Mouse (Mus musculus): ENCODE results near the gene 1600012H06Rik.
"Not testable (repeated sequence)": the region's sequence is repeated elsewhere in the genome, so short reads cannot be mapped to it uniquely, and the experiment has no call there.

Gene 1600012H06Rik

GRCm38 (mm10) chr17:14943009-14943728 lies at the start of gene 1600012H06Rik, which contains the start of gene Wdr27:
Gene 1600012H06Rik (plus strand): TSS chr17:14943184.
Gene Wdr27 (minus strand): TSS chr17:14943158.
- peak; percentile 97 for DNase-seq (ENCODE audit: low spot score)

DNA sequence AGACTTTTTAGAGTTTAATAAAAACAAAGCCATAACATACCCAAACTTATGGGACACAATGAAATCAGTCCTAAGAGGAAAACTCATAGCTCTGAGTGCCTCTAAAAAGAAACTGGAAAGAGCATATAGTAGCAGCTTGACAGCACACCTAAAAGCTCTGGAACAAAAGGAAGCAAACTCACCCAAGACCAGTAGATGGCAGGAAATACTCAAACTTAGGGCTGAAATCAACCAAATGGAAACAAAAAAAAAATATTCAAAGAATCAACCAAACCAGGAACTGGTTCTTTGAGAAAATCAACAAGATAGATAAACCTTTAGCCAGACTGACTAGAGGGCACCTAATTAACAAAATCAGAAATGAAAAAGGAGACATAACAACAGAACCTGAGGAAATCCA lies 47.9 kb upstream of the 1600012H06Rik start:
- not testable (repeated sequence) for DNase-seq (ENCODE audit: low spot score)

- no peak for DNase-seq (ENCODE audit: low spot score)
These were observed 44.0 kb upstream of the 1600012H06Rik start for GRCm38 (mm10) chr17:14898972-14899371.

- DNase-seq (ENCODE audit: low spot score): no peak
These were observed 39.8 kb upstream of the 1600012H06Rik start for GRCm38 (mm10) chr17:14903212-14903611.

DNA sequence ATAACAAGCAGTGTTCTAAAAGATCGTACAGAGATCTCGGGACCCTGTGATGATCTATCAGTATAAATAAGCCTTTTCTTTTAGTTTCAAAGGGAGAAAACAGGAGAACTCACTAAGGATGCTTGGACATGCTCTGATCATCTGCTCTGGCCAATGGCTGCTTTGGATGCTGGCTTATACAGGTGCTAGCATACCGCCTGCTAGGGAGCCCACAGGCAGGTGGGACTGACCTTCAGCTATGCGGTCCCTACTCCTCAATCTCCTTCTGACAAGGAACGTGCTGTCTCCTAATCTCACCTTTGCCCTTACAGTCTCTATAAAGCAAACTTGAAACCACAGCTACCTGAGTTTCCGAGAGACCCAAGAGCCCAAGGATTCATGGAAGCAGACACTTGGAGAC lies 38.8 kb upstream of the 1600012H06Rik start:
- DNase-seq (ENCODE audit: low spot score): no peak

DNA sequence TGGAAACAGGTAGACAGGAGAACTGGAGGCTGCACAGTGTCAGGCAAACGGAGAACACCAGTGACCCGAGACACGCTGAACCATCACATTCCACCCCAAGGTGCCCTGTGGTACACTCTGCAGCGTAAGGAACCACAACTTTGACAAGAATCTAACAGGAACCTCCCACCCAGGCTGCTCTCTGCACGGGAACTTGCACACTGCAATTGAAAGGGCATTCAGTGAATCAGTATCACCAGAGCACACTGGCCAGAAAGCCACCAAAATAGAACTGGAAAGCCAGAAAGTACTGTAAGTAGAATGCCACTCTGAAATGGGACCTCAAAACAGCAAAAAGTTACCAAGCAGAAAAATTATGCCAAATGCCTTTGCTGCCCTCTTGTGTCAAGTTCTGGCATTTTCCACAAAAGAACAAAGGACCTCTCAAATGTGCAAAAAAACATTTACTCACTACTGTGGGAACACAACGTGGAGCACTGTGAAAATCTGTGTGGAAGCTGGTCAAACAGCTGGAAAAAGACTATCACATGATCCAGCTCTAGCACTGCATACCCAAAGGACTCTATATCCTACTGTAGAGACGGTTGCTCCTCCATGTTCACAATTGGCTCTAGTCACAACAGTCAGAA lies 38.2 kb upstream of the 1600012H06Rik start:
- DNase-seq (ENCODE audit: low spot score): peak; percentile 31

- DNase-seq (ENCODE audit: low spot score): peak; percentile 23
These were observed 36.4 kb upstream of the 1600012H06Rik start for GRCm38 (mm10) chr17:14906611-14907010.

DNA sequence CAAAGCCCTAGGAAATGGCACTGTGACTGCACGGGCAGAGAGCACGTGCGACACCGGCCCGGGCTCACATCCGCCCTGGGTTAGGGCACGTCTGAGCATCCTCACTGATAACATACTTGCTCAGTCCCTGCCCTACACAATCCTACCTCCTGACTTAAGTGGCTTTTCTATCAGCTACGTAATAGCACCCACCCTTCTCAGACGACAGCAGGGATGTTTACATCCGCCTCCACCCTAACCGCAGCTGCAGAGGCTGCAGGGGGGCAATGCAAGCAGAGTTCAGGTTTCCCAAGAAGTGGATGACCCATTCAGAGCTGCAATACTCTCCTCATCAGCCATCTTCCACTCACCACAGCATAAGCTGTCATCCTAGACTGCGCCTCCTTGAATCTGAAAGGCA lies 35.8 kb upstream of the 1600012H06Rik start:
- DNase-seq (ENCODE audit: low spot score): no peak

DNA sequence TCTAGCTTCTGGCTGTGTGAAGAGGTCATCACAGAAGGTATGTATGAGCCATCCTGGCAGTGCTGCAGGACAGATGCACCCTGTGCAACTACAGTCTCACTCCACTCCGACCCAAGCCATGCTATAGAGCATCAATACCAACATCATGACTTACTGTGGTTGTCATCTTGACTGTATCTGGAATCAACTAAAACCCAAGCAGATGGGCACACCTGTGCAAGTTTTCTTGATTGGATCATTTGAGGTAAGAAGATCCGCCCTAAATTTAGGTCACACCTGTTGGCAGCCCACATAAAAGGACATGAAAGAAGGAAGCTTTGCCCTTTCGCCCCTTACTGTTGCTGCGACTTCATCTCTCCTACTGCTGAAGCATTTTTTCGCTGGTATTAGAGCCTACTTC lies 33.7 kb upstream of the 1600012H06Rik start:
- no peak for DNase-seq (ENCODE audit: low spot score)

DNA sequence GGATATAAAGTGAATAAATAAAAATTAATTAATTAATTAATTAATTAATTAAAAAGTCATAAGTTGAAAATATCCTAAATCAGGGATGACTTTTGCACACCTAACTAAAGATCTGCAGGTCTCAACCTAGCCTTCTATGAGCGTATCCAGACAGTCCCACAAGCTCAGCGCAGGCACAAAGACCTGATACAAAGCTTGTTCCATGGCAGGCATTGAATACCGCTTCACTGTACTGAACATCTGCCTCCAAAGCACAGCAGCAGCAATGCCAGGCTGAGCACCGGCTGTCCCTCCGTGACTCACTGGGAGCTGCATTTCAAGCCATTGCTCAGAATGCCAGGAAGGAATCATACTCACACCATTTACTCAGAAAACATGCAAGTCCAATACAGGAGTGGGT lies 32.2 kb upstream of the 1600012H06Rik start:
- no peak for DNase-seq (ENCODE audit: low spot score)

GRCm38 (mm10) chr17:14912420-14912819 lies 30.6 kb upstream of the 1600012H06Rik start:
- DNase-seq (ENCODE audit: low spot score): no peak

GRCm38 (mm10) chr17:14912981-14913380 lies 30.0 kb upstream of the 1600012H06Rik start:
- DNase-seq (ENCODE audit: low spot score): no peak

- no peak for DNase-seq (ENCODE audit: low spot score)
These were observed 28.6 kb upstream of the 1600012H06Rik start for GRCm38 (mm10) chr17:14914401-14914800.

DNA sequence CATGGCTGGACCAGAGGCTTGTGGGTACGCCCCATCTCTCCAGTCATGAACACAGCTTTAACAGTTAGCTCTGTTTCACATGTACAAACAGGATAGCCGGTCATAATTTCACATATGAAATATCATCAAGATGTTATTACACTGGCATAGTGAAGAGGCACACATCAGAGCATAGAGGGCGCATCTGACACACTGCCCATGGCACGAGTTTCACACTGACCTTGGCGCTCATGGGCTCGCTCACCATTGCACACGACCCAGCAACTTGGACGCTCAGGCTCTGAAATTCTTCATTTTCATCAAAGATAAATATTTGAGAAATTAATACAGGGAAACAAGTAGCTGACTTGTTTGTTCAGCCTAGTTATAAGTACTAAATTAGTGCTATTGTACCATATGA lies 25.1 kb upstream of the 1600012H06Rik start:
- DNase-seq (ENCODE audit: low spot score): no peak

DNA sequence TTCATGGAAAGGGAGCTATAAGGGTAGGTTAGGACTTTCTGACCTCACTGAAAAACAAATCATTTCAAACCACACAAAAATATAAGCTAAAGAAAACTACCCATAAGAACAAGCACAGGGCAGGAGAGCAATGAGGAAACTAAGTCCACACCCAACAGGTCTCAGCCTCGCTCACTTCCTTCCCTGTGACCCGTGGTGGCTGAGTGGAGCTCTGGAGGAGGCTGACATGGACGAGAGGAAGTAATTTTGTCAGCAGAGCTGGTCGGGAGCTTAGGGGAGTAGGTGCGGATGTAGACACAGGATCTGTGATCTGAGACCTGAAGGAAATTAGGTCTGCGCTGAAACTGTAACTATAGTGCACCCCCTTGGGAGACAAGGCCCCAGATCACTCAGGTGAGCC lies 21.4 kb upstream of the 1600012H06Rik start:
- no peak for DNase-seq (ENCODE audit: low spot score)

- DNase-seq (ENCODE audit: low spot score): no peak
These were observed 15.3 kb upstream of the 1600012H06Rik start for GRCm38 (mm10) chr17:14927644-14928218.

- DNase-seq (ENCODE audit: low spot score): no peak
These were observed 14.4 kb upstream of the 1600012H06Rik start for GRCm38 (mm10) chr17:14928631-14929030.

DNA sequence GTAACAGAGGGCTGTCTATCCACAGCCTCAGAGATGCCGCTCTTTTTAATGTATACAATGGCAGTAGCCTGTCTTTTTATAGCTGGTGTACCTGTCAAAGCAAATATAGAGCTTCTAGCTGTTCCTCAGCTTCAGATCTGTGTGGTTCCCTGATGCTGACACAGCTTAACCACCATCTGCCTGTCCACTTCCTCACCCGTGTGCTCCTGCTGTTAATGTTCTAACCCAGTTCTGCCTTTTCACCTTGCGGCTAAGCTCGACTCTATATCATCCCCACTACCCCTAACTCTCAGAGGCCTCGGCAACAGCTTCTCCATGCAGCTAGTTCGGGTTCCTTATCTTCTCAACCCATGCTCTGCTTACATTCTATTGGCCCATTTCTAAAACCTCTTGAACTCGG lies 12.3 kb upstream of the 1600012H06Rik start:
- no peak for DNase-seq (ENCODE audit: low spot score)

DNA sequence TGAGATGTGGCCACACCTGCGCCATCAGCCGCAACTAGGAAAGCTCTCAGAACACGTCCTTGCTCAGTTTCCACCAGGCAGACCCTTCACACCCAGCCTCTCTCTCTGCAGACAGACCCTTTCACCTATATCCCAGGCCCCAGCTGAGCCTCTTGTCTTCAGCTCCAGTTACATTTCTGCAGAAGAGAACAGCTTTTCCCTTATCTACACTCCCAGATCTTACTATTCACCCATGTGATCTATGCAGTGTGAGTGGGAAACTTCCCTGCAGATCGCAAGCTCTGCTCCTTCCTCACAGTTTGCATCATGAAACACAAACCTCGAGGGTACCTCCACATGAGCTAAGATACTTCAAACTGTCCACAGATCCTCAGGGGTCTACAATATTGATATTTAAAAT lies 11.5 kb upstream of the 1600012H06Rik start:
- DNase-seq (ENCODE audit: low spot score): no peak

- DNase-seq (ENCODE audit: low spot score): not testable (repeated sequence)
These were observed 7.7 kb upstream of the 1600012H06Rik start for GRCm38 (mm10) chr17:14935280-14935679.

- DNase-seq (ENCODE audit: low spot score): no peak
These were observed 7.0 kb upstream of the 1600012H06Rik start for GRCm38 (mm10) chr17:14935841-14936605.

DNA sequence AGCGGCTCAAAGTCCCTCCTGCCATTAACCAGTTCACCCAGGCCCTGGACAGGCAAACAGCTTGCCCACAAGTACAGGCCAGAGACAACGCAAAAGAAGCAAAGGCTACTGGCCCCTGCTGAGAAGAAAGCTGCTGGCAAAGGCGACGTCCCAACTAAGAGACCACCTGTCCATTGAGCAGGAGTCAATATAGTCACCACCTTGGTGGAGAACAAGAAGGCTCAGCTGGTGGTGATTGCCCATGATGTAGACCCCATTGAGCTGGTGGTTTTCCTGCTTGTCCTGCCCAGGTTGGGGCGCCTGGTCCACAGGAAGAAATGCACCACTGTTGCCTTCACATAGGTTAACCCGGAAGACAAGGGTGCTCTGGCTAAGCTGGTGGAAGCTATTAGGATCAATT lies 803 bp upstream of the 1600012H06Rik start:
- DNase-seq (ENCODE audit: low spot score): not testable (repeated sequence)

DNA sequence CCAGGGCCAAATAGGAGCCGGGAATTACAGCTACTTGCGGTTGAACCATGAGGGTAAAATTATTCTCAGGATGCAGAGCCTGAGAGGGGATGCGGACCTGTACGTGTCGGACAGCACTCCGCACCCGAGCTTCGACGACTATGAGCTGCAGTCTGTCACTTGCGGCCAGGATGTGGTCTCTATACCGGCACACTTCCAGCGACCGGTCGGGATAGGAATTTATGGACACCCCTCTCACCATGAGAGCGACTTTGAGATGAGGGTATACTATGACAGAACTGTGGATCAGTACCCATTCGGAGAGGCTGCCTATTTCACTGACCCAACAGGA lies 710 bp downstream of the 1600012H06Rik start:
- DNase-seq (ENCODE audit: low spot score): no peak

Data from yolk sac, embryonic 10.5 days (tissue).